Mouse (Mus musculus) intestine, embryonic 14.5 days (tissue): Measurements from ENCODE around the gene Nrf1. TPM values are rescaled to one million over a fixed set of nuclear protein-coding genes. Genes with fewer than 3 reads are reported as not detected.

Experiments used
- ATAC-seq: fragments of 200-750 bp; cut with Nextera tagmentation; replicated peaks from 2 replicates; pipeline ENCODE4 v1.8.0; 2017; ENCODE audit warnings: low read depth, moderate number of reproducible peaks, moderate TSS enrichment, moderate library complexity; ENCODE audit not compliant: low FRiP score, low TSS enrichment
- DNase-seq: peaks from one replicate; pipeline ENCODE4 v3.0.0-alpha.2; 2018; ENCODE audit warnings: low spot score
- H3K27ac ChIP-seq: fragments of 300-500 bp; sonication (generic); 2 replicates; pipeline ENCODE4 v1.5.1; 2014; ENCODE audit warnings: low read depth, mild to moderate bottlenecking, control low read depth
- H3K27me3 ChIP-seq: fragments of 300-500 bp; sonication (generic); replicated peaks from 2 replicates; pipeline ENCODE4 v1.6.1; 2014; ENCODE audit warnings: low read length, control low read depth; ENCODE audit not compliant: control insufficient read depth, insufficient read depth
- H3K36me3 ChIP-seq: fragments of 300-500 bp; sonication (generic); 2 replicates; pipeline ENCODE4 v1.6.1; 2014; ENCODE audit warnings: low read length, control low read depth; ENCODE audit not compliant: control insufficient read depth, insufficient read depth
- H3K4me1 ChIP-seq: fragments of 300-500 bp; sonication (generic); replicated peaks from 2 replicates; pipeline ENCODE4 v1.6.1; 2014; ENCODE audit warnings: low read length, control low read depth, mixed read lengths; ENCODE audit not compliant: control insufficient read depth, insufficient read depth
- H3K4me2 ChIP-seq: fragments of 300-500 bp; sonication (generic); 2 replicates; pipeline ENCODE4 v1.6.1; 2014; ENCODE audit warnings: low read length
- H3K4me3 ChIP-seq: fragments of 300-500 bp; sonication (generic); 2 replicates; pipeline ENCODE4 v1.5.1; 2014; ENCODE audit warnings: low read depth, low read length, control low read depth, mixed read lengths
- H3K9ac ChIP-seq: fragments of 300-500 bp; sonication (generic); 2 replicates; pipeline ENCODE4 v1.6.1; 2014; ENCODE audit warnings: mild to moderate bottlenecking, low read length
- H3K9me3 ChIP-seq: fragments of 300-500 bp; sonication (generic); 2 replicates; pipeline ENCODE4 v1.6.1; 2016; ENCODE audit warnings: low read length, control low read depth; ENCODE audit not compliant: control insufficient read depth
- WGBS: fragments of 180-500 bp; shearing (Covaris S2); extraction: QIAGEN DNeasy Blood & Tissue Kit; methylation state at CpG from one replicate; pipeline ENCODE4 v1.1.7; 2014; 5-methylcytosine and 5-hydroxymethylcytosine counted together
- polyA plus RNA-seq: library from polyadenylated mRNA; unstranded; fragments of >200 nt; fragmentation: Nextera tagmentation; extraction: Ambion mirVana; gene quantifications from 2 replicates; pipeline ENCODE4 v1.2.1, GENCODE M21; 2014

Gene Nrf1
- polyA plus RNA-seq, 1 experiment from 2014 or later, result 54.0 TPM

DNA sequence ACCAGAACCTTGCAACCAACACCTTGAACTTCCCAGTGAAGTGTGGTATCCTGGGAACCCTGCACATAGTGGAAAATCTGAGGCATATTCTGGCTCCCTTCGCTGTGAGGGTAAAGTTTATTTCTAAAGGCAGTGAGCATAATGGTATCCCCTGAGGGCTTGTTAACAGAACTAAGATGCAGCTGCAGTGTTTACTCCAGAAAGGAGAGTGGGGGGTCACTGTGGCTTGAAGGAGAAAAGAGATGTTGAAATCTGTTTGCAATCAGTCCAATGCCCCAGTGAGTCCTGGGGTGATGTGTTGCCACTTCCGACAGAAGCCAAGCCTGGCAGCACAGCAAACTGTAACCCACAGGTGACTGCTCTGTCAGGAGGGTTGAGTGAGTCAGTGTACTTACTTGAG is 73.4 kb downstream of the Nrf1 start:
- Histone ChIP-seq H3K4me1 (no peaks in the 10 kb centered on the region), H3K27me3 (no peaks in the 10 kb centered on the region), H3K27ac (no peak overlapping the region), H3K9me3 (no peaks in the 10 kb centered on the region), H3K9ac (no peak overlapping the region), H3K4me2 (no peak overlapping the region), H3K4me3 (no peak overlapping the region), H3K36me3 (peaks cover 76% of the 10 kb centered on the region)
- ATAC-seq, result no peak
- 95% methylated on average over 2 of the region's 2 CpGs for WGBS
- no peak for DNase-seq

DNA sequence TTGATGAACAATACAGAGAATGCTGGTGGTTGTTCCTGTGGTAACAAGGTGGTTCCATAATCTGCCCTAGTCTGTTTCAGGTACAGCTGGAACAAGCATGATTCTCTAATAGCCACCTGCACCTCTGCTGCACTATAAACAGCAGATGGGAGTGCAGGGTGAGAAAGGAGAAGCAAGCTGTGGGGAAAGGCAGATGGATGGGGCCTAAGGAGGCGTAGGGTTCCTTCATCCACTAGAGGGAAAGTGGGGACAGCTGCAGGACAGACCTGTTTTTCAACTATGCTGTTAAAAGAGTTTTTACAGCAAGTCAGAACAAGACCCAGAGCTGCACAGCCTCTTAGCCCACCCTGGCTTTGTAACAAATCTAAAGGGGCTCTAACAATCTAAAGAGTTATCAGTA is 73.8 kb downstream of the Nrf1 start:
- Histone ChIP-seq H3K9ac (no peak overlapping the region), H3K27me3 (no peaks in the 10 kb centered on the region), H3K36me3 (peaks cover 75% of the 10 kb centered on the region), H3K27ac (no peak overlapping the region), H3K9me3 (no peaks in the 10 kb centered on the region), H3K4me1 (no peaks in the 10 kb centered on the region), H3K4me2 (no peak overlapping the region), H3K4me3 (no peak overlapping the region)
- WGBS, result 81% methylated on average over 1 of the region's 1 CpGs
- ATAC-seq, result no peak
- no peak for DNase-seq

DNA sequence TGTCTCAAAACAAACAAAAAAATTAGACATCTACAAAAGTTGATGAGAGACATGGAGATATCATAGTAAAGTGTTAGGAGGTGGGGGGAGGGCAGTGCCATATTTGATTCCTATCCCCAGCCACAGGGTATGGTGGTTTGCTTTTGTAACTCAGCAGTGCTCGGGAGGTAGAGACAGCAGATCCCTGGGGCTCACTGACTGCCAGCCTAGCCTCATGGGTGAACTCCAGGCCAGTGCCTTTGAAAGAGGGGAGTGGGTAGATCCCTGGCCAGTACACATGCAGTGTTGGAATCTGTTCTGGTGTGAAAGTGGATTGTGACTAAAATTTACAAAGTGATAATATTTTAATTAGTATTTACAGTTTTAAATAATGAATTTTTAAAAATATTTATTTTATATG is 75.6 kb downstream of the Nrf1 start:
- WGBS, result 93% methylated on average over 1 of the region's 1 CpGs
- Histone ChIP-seq H3K27me3 (no peaks in the 10 kb centered on the region), H3K4me1 (no peaks in the 10 kb centered on the region), H3K9me3 (no peaks in the 10 kb centered on the region), H3K4me2 (no peak overlapping the region), H3K27ac (no peak overlapping the region), H3K9ac (no peak overlapping the region), H3K36me3 (peaks cover 76% of the 10 kb centered on the region), H3K4me3 (no peak overlapping the region)
- ATAC-seq (no peak), DNase-seq (no peak)

DNA sequence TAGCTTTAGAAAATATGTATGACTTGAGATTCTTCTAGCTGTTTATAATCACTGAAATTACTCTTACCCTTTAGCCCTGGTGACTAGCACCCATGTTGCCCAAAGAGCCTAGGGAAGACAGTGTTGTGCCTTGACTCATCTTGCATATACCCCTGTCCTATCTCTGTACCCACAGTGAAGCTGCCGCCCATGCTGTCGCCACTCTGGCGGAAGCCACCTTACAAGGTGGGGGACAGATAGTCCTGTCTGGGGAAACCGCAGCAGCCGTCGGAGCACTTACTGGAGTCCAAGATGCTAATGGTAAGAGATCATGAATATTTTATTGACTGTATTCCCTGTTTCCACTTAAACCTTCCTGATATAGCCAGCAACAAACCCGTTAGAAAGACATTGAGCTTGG is 78.3 kb downstream of the Nrf1 start:
- Histone ChIP-seq H3K36me3 (peaks cover 68% of the 10 kb centered on the region), H3K4me1 (no peaks in the 10 kb centered on the region), H3K9me3 (no peaks in the 10 kb centered on the region), H3K4me3 (no peak overlapping the region), H3K9ac (no peak overlapping the region), H3K27ac (no peak overlapping the region), H3K27me3 (no peaks in the 10 kb centered on the region), H3K4me2 (no peak overlapping the region)
- 95% methylated on average over 7 of the region's 7 CpGs for WGBS
- ATAC-seq (no peak), DNase-seq (no peak)

DNA sequence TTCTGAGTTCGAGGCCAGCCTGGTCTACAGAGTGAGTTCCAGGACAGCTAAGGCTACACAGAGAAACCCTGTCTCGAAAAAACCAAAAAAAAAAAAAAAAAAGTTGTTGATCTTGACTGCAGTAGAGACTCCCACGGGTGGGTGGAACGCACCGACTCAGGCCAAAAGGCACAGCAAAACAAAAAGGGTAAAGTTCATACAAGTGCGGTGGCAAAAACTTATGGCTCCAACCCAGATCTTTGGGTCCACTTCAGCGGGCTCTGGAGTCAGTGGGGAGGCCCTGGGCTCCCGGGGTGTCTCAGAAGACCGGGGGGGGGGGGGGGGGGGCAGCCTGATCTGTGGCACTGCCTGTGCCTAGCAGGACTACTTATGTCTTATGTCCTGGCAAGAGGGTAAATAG is 79.0 kb downstream of the Nrf1 start:
- Histone ChIP-seq H3K9me3 (no peaks in the 10 kb centered on the region), H3K9ac (no peak overlapping the region), H3K36me3 (peaks cover 61% of the 10 kb centered on the region), H3K4me1 (no peaks in the 10 kb centered on the region), H3K27me3 (no peaks in the 10 kb centered on the region), H3K27ac (no peak overlapping the region), H3K4me3 (no peak overlapping the region), H3K4me2 (no peak overlapping the region)
- DNase-seq, result no peak
- 91% methylated on average over 9 of the region's 9 CpGs for WGBS
- ATAC-seq, result no peak

DNA sequence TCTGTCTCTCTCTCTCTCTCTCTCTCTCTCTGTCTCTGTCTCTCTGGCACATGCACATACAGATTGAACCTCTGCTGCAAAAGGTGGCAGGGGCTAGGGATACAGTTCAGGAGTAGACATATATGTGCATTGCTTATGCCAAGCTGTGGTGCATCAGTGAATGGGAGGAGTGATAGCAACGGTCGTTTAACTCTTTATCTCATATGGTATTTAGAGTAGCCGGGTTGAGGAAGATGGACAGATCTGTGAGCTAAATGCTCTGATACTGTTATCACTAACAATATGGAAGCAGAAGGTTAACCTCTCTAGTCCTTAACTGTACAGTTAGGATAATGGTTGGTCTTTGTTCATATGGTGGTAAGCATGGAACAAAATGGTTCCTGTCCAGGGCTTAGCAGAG is 84.6 kb downstream of the Nrf1 start:
- H3K4me2 ChIP-seq, result no peak overlapping the region
- no peak overlapping the region for H3K4me3 ChIP-seq
- no peak overlapping the region for H3K9ac ChIP-seq
- peaks cover 68% of the 10 kb centered on the region for H3K36me3 ChIP-seq
- ATAC-seq, result no peak
- WGBS, result 85% methylated on average over 3 of the region's 3 CpGs
- no peaks in the 10 kb centered on the region for H3K9me3 ChIP-seq
- no peak for DNase-seq
- H3K4me1 ChIP-seq, result no peaks in the 10 kb centered on the region
- H3K27ac ChIP-seq, result no peak overlapping the region
- H3K27me3 ChIP-seq, result no peaks in the 10 kb centered on the region

DNA sequence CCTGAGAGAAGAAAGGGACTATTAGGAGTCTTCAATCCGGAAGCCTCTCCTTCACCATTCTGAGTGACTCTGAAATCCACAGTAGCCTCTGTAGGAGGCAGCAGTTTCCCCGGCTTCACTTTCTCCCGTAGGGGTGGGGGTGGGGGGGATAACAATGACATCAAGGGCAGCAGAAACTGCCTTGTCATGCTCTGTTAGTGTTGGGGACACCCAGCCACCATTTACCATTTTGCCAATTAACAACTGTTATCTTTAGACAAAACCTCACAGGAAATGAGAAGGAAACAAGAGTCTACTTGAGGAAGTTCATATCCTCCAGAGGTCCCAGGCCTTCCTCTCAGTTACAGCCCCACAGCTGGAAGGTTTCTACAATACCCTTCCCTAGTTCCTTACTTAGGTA is 87.8 kb downstream of the Nrf1 start:
- DNase-seq (no peak), ATAC-seq (no peak)
- Histone ChIP-seq H3K27ac (no peak overlapping the region), H3K9me3 (no peaks in the 10 kb centered on the region), H3K36me3 (peaks cover 73% of the 10 kb centered on the region), H3K9ac (no peak overlapping the region), H3K4me3 (no peak overlapping the region), H3K4me2 (no peak overlapping the region), H3K27me3 (no peaks in the 10 kb centered on the region), H3K4me1 (no peaks in the 10 kb centered on the region)
- WGBS, result 57% methylated on average over 3 of the region's 3 CpGs

DNA sequence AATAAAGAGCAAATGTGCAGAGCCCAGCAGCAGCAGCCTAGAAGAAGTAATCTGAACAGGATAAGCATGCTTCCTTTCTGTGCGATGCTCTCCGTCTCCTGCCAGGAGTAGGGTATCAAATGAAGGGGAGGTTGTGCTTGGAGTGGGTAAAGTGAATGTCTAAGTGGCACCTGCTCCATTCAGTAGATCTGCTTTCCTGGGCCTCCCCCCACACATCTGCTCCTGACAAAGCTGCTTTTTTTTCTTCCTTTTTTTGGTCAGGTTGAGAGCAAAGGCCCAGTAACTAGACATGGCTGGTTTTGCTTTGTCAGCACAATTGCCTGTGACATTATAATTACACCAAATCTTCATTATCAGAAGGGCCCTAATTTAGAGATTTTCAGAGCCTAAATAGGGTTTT is 89.4 kb downstream of the Nrf1 start:
- H3K27me3 ChIP-seq, result no peaks in the 10 kb centered on the region
- no peak overlapping the region for H3K27ac ChIP-seq
- H3K4me3 ChIP-seq, result no peak overlapping the region
- H3K9me3 ChIP-seq, result no peaks in the 10 kb centered on the region
- DNase-seq (no peak), ATAC-seq (no peak)
- no peak overlapping the region for H3K9ac ChIP-seq
- WGBS, result 95% methylated on average over 2 of the region's 2 CpGs
- H3K4me2 ChIP-seq, result no peak overlapping the region
- H3K4me1 ChIP-seq, result no peaks in the 10 kb centered on the region
- H3K36me3 ChIP-seq, result peaks cover 79% of the 10 kb centered on the region

DNA sequence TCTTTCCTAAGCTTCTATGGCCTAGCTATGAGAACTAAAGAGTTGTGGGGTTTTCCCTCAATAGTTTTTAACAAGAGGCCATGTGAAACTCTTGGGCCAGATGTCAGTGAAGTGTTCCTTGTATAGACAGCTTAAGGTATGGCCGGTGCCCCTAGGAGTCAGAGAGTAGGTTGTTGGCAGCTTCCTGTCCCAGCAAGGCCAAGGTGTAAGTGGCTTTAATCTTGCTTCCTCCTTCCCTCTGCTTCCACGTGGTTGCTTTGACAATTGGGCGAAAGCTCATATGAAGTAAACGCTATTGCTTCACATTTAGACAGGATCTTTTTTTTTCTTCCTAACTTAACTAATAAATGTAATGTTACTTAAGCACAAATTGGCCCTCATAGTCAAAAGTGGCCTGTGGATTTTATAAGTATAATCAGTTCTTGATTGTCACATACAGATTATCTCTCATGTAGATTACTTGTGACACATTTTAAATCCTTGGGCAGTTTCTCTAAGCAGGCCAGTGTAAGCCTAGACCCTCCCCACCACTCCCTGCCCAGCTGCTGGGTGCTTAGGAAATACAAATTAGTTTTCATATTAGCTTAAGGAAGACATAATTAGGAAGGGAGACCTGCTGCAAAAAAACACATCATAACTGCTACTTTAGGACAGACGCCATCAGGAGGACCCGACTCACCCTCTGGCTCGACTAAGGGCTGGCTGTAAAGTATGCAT is 91.7 kb downstream of the Nrf1 start:
- no peak overlapping the region for H3K4me2 ChIP-seq
- DNase-seq (no peak), ATAC-seq (no peak)
- H3K36me3 ChIP-seq, result peaks cover 83% of the 10 kb centered on the region
- H3K27me3 ChIP-seq, result no peaks in the 10 kb centered on the region
- no peaks in the 10 kb centered on the region for H3K9me3 ChIP-seq
- H3K27ac ChIP-seq, result no peak overlapping the region
- no peak overlapping the region for H3K9ac ChIP-seq
- no peaks in the 10 kb centered on the region for H3K4me1 ChIP-seq
- H3K4me3 ChIP-seq, result no peak overlapping the region
- 86% methylated on average over 7 of the region's 7 CpGs for WGBS
